23 mouse cellular contexts compared by ENCODE assay signal in the genomic region with DNA sequence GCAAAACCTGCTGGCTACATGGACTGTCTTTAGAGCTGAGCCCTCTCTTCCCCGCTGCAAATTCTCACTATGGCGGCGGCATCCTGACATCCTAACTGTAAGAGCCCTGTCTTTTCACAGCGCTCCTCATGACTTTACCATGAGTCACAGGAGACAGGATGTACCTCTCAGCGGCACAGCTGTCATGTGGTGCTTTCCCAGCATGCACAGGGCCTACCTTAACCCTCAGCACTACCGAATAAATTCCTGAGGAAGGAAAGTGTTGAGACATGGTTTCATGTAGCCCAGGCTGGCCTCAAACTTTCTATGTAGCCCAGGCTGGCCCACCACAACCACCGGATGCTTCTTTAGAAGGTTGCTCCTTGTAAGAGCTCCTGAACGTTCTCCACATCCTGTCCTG.
"Had no signal": no experiment of that assay in that cellular context is flagged by ENCODE, and none has a peak within 500 bp of the region (broad histone marks: within the 10 kb centered on the region; RNA-seq: fewer than 3 reads in every experiment).

No protein-coding gene starts in this region.

- H3K4me1 ChIP-seq: heart, embryonic 13.5 days; heart, embryonic 15.5 days; hindbrain, embryonic 10.5 days; hindbrain, embryonic 12.5 days; limb, embryonic 10.5 days; limb, embryonic 12.5 days had no signal

- H3K27ac ChIP-seq: gastrocnemius, adult 2 months; heart, adult 2 months; heart, embryonic 13.5 days; heart, embryonic 15.5 days; hindbrain, embryonic 10.5 days; hindbrain, embryonic 12.5 days; hindbrain, embryonic 14.5 days; layer of hippocampus, adult 2 months; left cerebral cortex, adult 2 months; limb, embryonic 10.5 days; limb, embryonic 12.5 days had no signal

- H3K4me3 ChIP-seq: gastrocnemius, adult 2 months; heart, adult 2 months; heart, embryonic 13.5 days; heart, embryonic 15.5 days; hindbrain, embryonic 10.5 days; hindbrain, embryonic 12.5 days; layer of hippocampus, adult 2 months; left cerebral cortex, adult 2 months; limb, embryonic 10.5 days; limb, embryonic 12.5 days; liver, embryonic 13.5 days; liver, embryonic 15.5 days had no signal

- H3K9ac ChIP-seq: heart, embryonic 13.5 days; heart, embryonic 15.5 days; hindbrain, embryonic 12.5 days; hindbrain, embryonic 14.5 days; limb, embryonic 12.5 days; liver, embryonic 13.5 days; liver, embryonic 15.5 days had no signal

- H3K27me3 ChIP-seq: heart, embryonic 13.5 days; heart, embryonic 15.5 days; hindbrain, embryonic 12.5 days; limb, embryonic 12.5 days; liver, embryonic 13.5 days; liver, embryonic 15.5 days had no signal

- DNase-seq: gastrocnemius, adult 2 months; gastrocnemius, postnatal 10 days; gastrocnemius, postnatal 25 days; heart, adult 2 months; heart, postnatal 4 days; kidney, adult 18-20 months; kidney, adult 8-10 months; kidney, postnatal 10 days; kidney, postnatal 25 days; kidney, postnatal 4 days; liver, embryonic 13.5 days had no signal

- H3K9me3 ChIP-seq: heart, embryonic 13.5 days; heart, embryonic 15.5 days; hindbrain, embryonic 10.5 days; hindbrain, embryonic 12.5 days; limb, embryonic 10.5 days; limb, embryonic 12.5 days; liver, embryonic 13.5 days; liver, embryonic 15.5 days had no signal

- H3K4me2 ChIP-seq: heart, embryonic 11.5 days; heart, embryonic 13.5 days; heart, embryonic 15.5 days; hindbrain, embryonic 12.5 days; hindbrain, embryonic 14.5 days; limb, embryonic 12.5 days; liver, embryonic 13.5 days; liver, embryonic 15.5 days had no signal

- ATAC-seq: hindbrain, embryonic 16.5 days had no signal
